Mouse (Mus musculus): ENCODE measurements at regions not wholly inside any gene's neighbourhood (a gene's known extent, or its start where the extent isn't known, plus 50 kb on each side); places are given as distances from the start of the nearest gene placed in this dataset.

- WGBS: 16% methylated on average over 2 of the region's 2 CpGs
- ATAC-seq (ENCODE audit: low FRiP score, low read depth): no peak
Observed at GRCm38 (mm10) chr7:40805211-40805610, 92.9 kb upstream of the Vstm2b start.

DNA sequence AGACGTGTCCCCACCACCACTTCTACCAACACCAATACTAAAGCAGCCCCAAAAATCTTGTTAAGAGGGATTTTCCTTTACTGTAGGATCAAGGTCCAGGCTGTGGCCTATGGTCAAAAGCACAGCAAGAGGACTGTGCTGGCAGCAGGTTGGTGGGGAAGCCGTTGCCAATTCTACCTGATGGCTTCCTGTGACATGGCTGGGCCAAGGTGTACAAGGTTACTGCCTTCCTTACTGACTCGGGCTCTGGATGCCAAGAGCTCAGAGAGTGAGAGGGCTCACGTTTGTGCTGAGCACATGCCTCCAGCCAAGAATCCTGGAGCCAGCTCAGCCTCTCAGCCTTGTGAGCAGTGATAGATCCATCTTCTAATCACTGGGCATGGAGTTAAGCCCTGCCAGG lies 92.3 kb upstream of the Vstm2b start:
- Histone ChIP-seq H3K9ac (ENCODE audit: low read depth, low read length, severe bottlenecking) (no peak overlapping the region), H3K36me3 (ENCODE audit: control insufficient read depth, insufficient read depth, low read length) (no peaks in the 10 kb centered on the region), H3K4me3 (replicated peaks; ENCODE audit: low read length) (no peak overlapping the region), H3K9me3 (ENCODE audit: control insufficient read depth, low read length) (no peaks in the 10 kb centered on the region), H3K4me1 (ENCODE audit: control insufficient read depth, insufficient read depth, low read length) (no peaks in the 10 kb centered on the region), H3K27me3 (ENCODE audit: control insufficient read depth, insufficient read depth, low read length) (no peaks in the 10 kb centered on the region), H3K4me2 (replicated peaks; ENCODE audit: low read depth, low read length, severe bottlenecking) (no peak overlapping the region), H3K27ac (replicated peaks; ENCODE audit: low read depth, low read length) (no peak overlapping the region)
- 60% methylated on average over 4 of the region's 4 CpGs for WGBS
- no peak for ATAC-seq (ENCODE audit: low FRiP score, low read depth)
- no peak for TF ChIP-seq POLR2A (IDR thresholded peaks at IDR 0.05; ENCODE audit: borderline replicate concordance, extremely low read depth, insufficient read depth, insufficient read length)
- DNase-seq (ENCODE audit: low spot score): no peak

More at GRCm38 (mm10) chr7:40805211-40805610, 92.9 kb upstream of the Vstm2b start:
- no peaks in the 10 kb centered on the region for H3K27me3 ChIP-seq (ENCODE audit: control insufficient read depth, insufficient read depth, low read length)
- no peaks in the 10 kb centered on the region for H3K9me3 ChIP-seq (ENCODE audit: control insufficient read depth, low read length)
- no peaks in the 10 kb centered on the region for H3K36me3 ChIP-seq (ENCODE audit: control insufficient read depth, insufficient read depth, low read length)
- no peak overlapping the region for H3K4me2 ChIP-seq (replicated peaks; ENCODE audit: low read depth, low read length, severe bottlenecking)
- H3K27ac ChIP-seq (replicated peaks; ENCODE audit: low read depth, low read length): no peak overlapping the region
- no peak overlapping the region for H3K9ac ChIP-seq (ENCODE audit: low read depth, low read length, severe bottlenecking)
- no peak overlapping the region for H3K4me3 ChIP-seq (replicated peaks; ENCODE audit: low read length)
- DNase-seq (ENCODE audit: low spot score): no peak
- no peak for TF ChIP-seq POLR2A (IDR thresholded peaks at IDR 0.05; ENCODE audit: borderline replicate concordance, extremely low read depth, insufficient read depth, insufficient read length)
- no peaks in the 10 kb centered on the region for H3K4me1 ChIP-seq (ENCODE audit: control insufficient read depth, insufficient read depth, low read length)

DNA sequence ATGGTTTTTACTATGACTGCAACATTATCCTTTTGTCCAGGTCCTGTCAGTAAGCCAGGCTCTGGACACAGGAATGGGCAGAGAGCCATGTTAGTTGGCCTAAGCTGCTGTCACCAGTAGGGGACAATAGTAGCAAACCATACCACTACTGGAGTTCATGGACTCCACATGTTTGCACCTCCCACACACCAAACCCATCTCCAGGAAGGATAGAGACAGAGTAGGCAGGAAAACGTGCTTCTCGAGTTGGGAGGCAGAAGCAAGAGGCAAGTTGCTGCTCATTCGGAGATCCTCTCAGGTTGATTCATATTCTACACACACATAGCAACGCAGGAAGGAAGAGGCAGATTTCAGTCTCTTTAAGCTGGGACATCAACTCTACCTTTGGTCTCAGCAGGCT lies 85.2 kb upstream of the Vstm2b start:
- Histone ChIP-seq H3K4me2 (replicated peaks; ENCODE audit: low read depth, low read length, severe bottlenecking) (no peak overlapping the region), H3K9ac (ENCODE audit: low read depth, low read length, severe bottlenecking) (no peak overlapping the region), H3K27me3 (ENCODE audit: control insufficient read depth, insufficient read depth, low read length) (no peaks in the 10 kb centered on the region), H3K36me3 (ENCODE audit: control insufficient read depth, insufficient read depth, low read length) (no peaks in the 10 kb centered on the region), H3K9me3 (ENCODE audit: control insufficient read depth, low read length) (no peaks in the 10 kb centered on the region), H3K4me3 (replicated peaks; ENCODE audit: low read length) (no peak overlapping the region), H3K4me1 (ENCODE audit: control insufficient read depth, insufficient read depth, low read length) (no peaks in the 10 kb centered on the region), H3K27ac (replicated peaks; ENCODE audit: low read depth, low read length) (no peak overlapping the region)
- ATAC-seq (ENCODE audit: low FRiP score, low read depth): no peak
- 83% methylated on average over 4 of the region's 4 CpGs for WGBS
- TF ChIP-seq POLR2A (IDR thresholded peaks at IDR 0.05; ENCODE audit: borderline replicate concordance, extremely low read depth, insufficient read depth, insufficient read length): no peak
- DNase-seq (ENCODE audit: low spot score): no peak

GRCm38 (mm10) chr7:40825141-40825742 lies 72.9 kb upstream of the Vstm2b start:
- WGBS: 76% methylated on average over 7 of the region's 7 CpGs
- Histone ChIP-seq H3K36me3 (ENCODE audit: control insufficient read depth, insufficient read depth, low read length) (no peaks in the 10 kb centered on the region), H3K9ac (ENCODE audit: low read depth, low read length, severe bottlenecking) (no peak overlapping the region), H3K27ac (replicated peaks; ENCODE audit: low read depth, low read length) (no peak overlapping the region), H3K4me2 (replicated peaks; ENCODE audit: low read depth, low read length, severe bottlenecking) (no peak overlapping the region), H3K4me3 (replicated peaks; ENCODE audit: low read length) (no peak overlapping the region), H3K4me1 (ENCODE audit: control insufficient read depth, insufficient read depth, low read length) (no peaks in the 10 kb centered on the region), H3K27me3 (ENCODE audit: control insufficient read depth, insufficient read depth, low read length) (no peaks in the 10 kb centered on the region), H3K9me3 (ENCODE audit: control insufficient read depth, low read length) (no peaks in the 10 kb centered on the region)
- no peak for TF ChIP-seq POLR2A (IDR thresholded peaks at IDR 0.05; ENCODE audit: borderline replicate concordance, extremely low read depth, insufficient read depth, insufficient read length)
- DNase-seq (ENCODE audit: low spot score) (no peak), ATAC-seq (ENCODE audit: low FRiP score, low read depth) (no peak)

DNA sequence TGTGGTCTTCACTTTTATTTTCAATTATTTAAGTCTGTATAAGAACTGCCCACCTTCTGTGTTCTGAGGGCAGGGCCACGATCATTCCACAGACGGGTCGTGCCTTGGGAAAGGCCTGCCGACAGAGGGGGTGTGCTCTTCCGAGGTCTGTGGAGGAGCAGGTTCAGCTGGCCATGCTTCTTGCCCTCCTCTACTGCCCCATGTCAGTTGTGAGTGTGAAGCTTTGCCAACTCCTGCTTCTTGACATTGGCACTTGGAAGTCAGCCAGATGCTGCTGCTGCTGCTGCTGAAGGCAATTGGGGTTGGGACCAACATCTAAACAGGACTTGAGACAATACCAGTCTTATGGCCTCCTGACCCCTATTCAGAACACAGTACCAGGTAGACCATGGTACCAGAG lies 68.6 kb upstream of the Vstm2b start:
- TF ChIP-seq POLR2A (IDR thresholded peaks at IDR 0.05; ENCODE audit: borderline replicate concordance, extremely low read depth, insufficient read depth, insufficient read length): no peak
- Histone ChIP-seq H3K27me3 (ENCODE audit: control insufficient read depth, insufficient read depth, low read length) (no peaks in the 10 kb centered on the region), H3K4me2 (replicated peaks; ENCODE audit: low read depth, low read length, severe bottlenecking) (no peak overlapping the region), H3K9me3 (ENCODE audit: control insufficient read depth, low read length) (no peaks in the 10 kb centered on the region), H3K9ac (ENCODE audit: low read depth, low read length, severe bottlenecking) (no peak overlapping the region), H3K4me1 (ENCODE audit: control insufficient read depth, insufficient read depth, low read length) (no peaks in the 10 kb centered on the region), H3K36me3 (ENCODE audit: control insufficient read depth, insufficient read depth, low read length) (no peaks in the 10 kb centered on the region), H3K4me3 (replicated peaks; ENCODE audit: low read length) (no peak overlapping the region), H3K27ac (replicated peaks; ENCODE audit: low read depth, low read length) (no peak overlapping the region)
- 70% methylated on average over 5 of the region's 5 CpGs for WGBS
- DNase-seq (ENCODE audit: low spot score) (no peak), ATAC-seq (ENCODE audit: low FRiP score, low read depth) (no peak)

DNA sequence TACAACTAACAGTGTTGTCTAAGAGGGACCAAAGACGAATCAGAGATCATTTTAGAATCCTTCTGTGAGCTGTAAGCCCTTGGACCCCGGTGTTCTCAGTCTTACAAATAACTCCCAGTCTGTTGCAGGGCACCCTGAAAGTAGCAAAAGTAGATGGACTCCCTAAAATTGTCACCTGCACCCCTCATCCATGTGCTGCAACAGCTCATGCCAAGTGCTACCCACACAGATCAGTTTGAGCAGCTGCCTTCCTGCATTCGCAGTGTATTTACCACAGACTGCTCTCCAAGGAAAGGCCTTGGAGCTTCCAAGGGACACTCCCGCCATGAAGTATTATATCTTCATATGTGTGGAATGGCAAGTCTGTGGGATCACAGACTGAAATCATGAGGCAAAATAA lies 66.5 kb upstream of the Vstm2b start:
- no peaks in the 10 kb centered on the region for H3K9me3 ChIP-seq (ENCODE audit: control insufficient read depth, low read length)
- H3K27me3 ChIP-seq (ENCODE audit: control insufficient read depth, insufficient read depth, low read length): no peaks in the 10 kb centered on the region
- no peaks in the 10 kb centered on the region for H3K4me1 ChIP-seq (ENCODE audit: control insufficient read depth, insufficient read depth, low read length)
- H3K36me3 ChIP-seq (ENCODE audit: control insufficient read depth, insufficient read depth, low read length): no peaks in the 10 kb centered on the region
- H3K27ac ChIP-seq (replicated peaks; ENCODE audit: low read depth, low read length): no peak overlapping the region
- no peak for TF ChIP-seq POLR2A (IDR thresholded peaks at IDR 0.05; ENCODE audit: borderline replicate concordance, extremely low read depth, insufficient read depth, insufficient read length)
- ATAC-seq (ENCODE audit: low FRiP score, low read depth) (no peak), DNase-seq (ENCODE audit: low spot score) (no peak)
- WGBS: 81% methylated on average over 4 of the region's 4 CpGs
- H3K9ac ChIP-seq (ENCODE audit: low read depth, low read length, severe bottlenecking): no peak overlapping the region
- no peak overlapping the region for H3K4me3 ChIP-seq (replicated peaks; ENCODE audit: low read length)
- no peak overlapping the region for H3K4me2 ChIP-seq (replicated peaks; ENCODE audit: low read depth, low read length, severe bottlenecking)

Measured in limb, embryonic 14.5 days (tissue).